Mouse (Mus musculus): Measurements from ENCODE around the gene Ksr1.
A peak's percentile ranks its signal among the peaks of the same experiment; 100 is the strongest.

The Ksr1 gene

GRCm38 (mm10) chr11:79146331-79146767, at the start of gene Ksr1:
TSS of gene Ksr1 (minus strand) at chr11:79146407.
- DNase-seq (ENCODE audit: low read depth in 1 of 2, low spot score in 2 of 2) = peak; percentile 62 to 77

- DNase-seq (ENCODE audit: low read depth in 1 of 2, low spot score in 2 of 2) = peak in 1 of 2 experiments; percentile 23
These were observed 46.0 kb upstream of the Ksr1 start for GRCm38 (mm10) chr11:79192176-79192575.

DNA sequence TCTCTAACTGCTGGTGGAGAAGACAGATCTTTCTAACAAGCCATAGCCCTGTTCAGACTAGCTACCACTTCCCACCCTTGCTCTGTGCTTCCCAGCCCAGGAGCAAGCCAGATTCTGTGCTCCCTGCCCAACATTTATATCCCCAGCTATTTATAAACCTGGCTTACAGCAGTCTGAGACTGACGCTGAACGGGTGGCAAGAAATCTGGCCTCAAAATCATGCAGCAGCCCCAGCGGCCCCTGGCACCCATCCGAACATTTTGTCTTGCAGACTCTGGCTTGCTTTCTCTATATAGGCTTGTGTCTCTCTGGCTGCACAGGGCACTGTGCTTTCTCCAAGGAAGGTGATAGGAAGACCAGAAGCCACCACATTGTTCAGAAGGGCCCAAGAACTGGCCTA, 45.0 kb upstream of the Ksr1 start:
- no peak for DNase-seq (ENCODE audit: low read depth in 1 of 2, low spot score in 2 of 2)

GRCm38 (mm10) chr11:79190257-79190656, 44.0 kb upstream of the Ksr1 start:
- no peak for DNase-seq (ENCODE audit: low read depth in 1 of 2, low spot score in 2 of 2)

DNA sequence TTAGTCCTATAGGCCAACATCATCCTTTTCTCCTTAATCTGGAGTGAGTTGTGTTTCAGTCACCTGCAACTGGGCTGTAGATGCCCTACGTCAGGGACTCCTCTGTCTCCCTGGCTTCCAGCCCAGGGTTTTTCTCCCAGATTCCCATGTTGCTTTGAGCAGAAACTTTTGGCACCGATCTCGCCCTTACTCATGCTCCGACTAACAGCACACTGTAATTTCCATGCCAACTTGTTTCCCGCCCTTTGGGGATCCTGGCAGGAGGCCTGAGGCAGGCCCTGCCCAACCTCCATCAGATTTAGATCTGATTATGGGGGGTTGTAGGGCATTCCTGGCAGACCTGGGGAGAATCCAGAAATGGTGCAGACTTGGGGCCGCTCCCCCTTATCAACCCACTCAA, 42.0 kb upstream of the Ksr1 start:
- no peak for DNase-seq (ENCODE audit: low read depth in 1 of 2, low spot score in 2 of 2)

GRCm38 (mm10) chr11:79187291-79187690, 41.1 kb upstream of the Ksr1 start:
- DNase-seq (ENCODE audit: low read depth in 1 of 2, low spot score in 2 of 2) = no peak

GRCm38 (mm10) chr11:79185683-79186082, 39.5 kb upstream of the Ksr1 start:
- no peak for DNase-seq (ENCODE audit: low read depth in 1 of 2, low spot score in 2 of 2)

DNA sequence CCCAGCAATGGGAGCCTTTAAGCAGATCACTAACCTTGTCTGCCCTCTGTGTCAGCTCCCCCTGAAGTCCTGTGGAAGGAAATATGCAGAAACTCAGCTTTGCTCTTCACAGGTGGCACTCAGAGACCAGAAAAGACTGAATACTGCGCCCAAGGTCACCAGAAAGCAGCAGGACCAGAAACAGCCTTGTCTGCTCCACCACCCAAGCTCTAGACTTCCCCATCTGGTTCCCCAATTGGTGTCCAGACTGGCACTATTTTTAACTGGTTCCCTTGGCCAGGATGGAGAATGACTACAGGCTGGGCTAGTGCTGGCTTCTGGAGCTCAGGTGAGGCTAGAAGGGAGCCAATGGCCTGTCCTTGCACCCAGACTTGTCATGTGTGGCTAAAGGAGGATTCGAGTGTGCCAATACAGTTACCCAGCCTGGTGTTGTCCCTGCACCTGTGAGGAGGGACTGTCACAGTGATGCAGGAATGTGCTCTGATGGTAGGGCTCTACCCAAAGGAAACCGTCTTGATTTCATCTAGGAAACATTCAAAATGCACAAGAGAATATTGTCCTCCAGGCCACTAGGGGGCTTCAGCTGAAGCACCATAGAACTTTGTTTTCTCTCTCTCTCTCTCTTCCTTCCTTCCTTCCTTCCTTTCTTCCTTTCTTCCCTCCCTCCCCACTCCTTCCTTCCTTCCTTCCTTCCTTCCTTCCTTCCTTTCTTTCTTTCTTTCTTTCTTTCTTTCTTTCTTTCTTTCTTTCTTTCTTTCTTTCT, 38.1 kb upstream of the Ksr1 start:
- DNase-seq (ENCODE audit: low read depth in 1 of 2, low spot score in 2 of 2) = no peak

- DNase-seq (ENCODE audit: low read depth in 1 of 2, low spot score in 2 of 2) = no peak
These were observed 37.2 kb upstream of the Ksr1 start for GRCm38 (mm10) chr11:79183400-79183799.

DNA sequence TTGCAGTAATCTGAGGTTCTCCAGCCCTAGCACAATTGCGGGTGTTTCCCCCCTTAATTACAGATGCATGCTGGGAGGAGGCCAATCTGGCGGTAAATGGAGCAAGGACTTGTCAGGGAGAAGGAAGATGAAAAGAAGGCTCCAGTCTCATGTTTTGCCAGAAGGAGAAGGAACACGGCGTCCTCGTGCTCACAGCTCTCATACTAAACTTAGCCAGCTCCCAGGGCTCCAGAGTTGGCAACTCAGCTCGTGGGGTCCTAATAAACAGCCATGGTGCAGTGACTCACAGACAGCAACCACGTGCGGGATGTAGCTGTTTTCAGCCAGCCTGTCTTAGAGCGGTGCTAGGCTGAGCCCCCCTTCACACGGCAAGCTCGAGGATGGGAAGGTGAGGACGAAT, 36.7 kb upstream of the Ksr1 start:
- no peak for DNase-seq (ENCODE audit: low read depth in 1 of 2, low spot score in 2 of 2)

DNA sequence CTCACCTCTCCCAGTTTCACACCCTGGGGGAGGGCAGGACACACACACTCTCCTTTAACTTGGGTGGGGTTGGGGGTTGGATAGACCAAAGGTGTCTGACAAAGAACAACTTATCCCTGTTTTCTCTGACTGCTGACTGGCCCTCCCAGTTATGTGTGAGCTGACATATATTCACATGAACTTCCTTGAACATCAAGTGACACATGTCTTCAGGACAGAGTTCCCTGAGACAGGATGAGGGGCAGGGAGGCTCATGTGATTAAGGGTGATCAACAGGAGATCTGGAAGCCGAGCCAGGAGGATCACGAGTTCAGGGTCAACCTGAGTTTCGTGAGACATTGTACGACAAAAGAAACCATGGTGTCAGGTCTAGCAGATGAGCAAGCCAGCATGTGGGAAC, 35.7 kb upstream of the Ksr1 start:
- no peak for DNase-seq (ENCODE audit: low read depth in 1 of 2, low spot score in 2 of 2)

GRCm38 (mm10) chr11:79176687-79177086, 30.5 kb upstream of the Ksr1 start:
- no peak for DNase-seq (ENCODE audit: low read depth in 1 of 2, low spot score in 2 of 2)

- DNase-seq (ENCODE audit: low read depth in 1 of 2, low spot score in 2 of 2) = no peak
These were observed 25.8 kb upstream of the Ksr1 start for GRCm38 (mm10) chr11:79172054-79172453.

GRCm38 (mm10) chr11:79166582-79167300, 20.5 kb upstream of the Ksr1 start:
- DNase-seq (ENCODE audit: low read depth in 1 of 2, low spot score in 2 of 2) = no peak

DNA sequence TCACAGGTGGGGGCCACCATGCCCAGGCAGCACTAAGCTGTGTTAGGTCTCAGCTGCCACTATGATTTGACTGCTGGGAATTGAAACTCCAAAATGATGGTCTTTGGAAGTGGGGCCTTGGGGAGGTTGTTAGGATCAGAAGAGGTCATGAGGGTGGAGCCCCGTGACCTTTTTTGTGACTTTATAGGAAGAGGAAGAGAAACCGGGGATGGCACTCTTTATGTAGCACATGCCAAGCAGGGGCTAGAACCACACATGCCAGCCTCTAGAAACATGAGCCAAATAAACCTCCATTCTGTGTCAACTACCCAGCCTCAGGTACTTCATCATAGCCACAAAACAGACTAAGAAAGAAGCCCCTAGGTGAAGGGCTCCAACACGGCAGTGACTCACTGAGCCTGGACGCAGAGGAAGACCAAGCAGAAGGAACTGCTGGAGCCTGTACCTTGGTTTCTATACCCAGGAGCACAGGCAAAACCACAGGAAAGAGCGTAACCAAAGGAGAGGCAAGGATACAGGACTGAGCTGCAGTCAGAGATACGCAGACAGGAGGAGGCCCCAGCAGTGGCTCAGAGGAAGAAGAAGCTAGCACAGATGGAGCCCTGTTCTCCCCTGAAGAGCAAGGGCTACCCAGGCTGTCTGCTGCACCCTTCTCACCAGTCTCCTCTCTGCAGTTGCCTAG, 15.0 kb upstream of the Ksr1 start:
- DNase-seq (ENCODE audit: low read depth in 1 of 2, low spot score in 2 of 2) = peak in 1 of 2 experiments; percentile 29

GRCm38 (mm10) chr11:79160127-79160526, 13.9 kb upstream of the Ksr1 start:
- DNase-seq (ENCODE audit: low read depth in 1 of 2, low spot score in 2 of 2) = no peak

GRCm38 (mm10) chr11:79157729-79158128, 11.5 kb upstream of the Ksr1 start:
- DNase-seq (ENCODE audit: low read depth in 1 of 2, low spot score in 2 of 2) = no peak

DNA sequence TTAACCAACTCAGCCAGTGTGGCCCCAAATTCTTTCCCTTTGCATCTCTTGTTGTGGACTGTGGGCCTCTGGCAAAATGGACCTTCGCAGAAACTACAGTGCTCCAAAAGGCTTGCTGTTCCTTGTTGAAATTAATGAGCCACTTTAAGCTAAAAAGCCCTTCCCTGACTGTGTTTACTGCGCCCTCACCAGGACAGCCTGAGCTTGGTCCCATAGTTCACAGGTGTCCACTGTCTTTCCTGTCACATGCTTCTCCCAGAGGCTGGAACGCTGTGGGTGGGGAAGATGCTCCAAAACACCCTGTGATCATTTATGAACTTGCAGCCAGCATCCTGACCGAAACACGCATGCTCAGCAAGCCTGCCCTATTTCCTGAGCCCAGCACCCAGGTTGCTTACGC, 9.1 kb upstream of the Ksr1 start:
- no peak for DNase-seq (ENCODE audit: low read depth in 1 of 2, low spot score in 2 of 2)

GRCm38 (mm10) chr11:79152696-79153095, 6.5 kb upstream of the Ksr1 start:
- DNase-seq (ENCODE audit: low read depth in 1 of 2, low spot score in 2 of 2) = no peak

DNA sequence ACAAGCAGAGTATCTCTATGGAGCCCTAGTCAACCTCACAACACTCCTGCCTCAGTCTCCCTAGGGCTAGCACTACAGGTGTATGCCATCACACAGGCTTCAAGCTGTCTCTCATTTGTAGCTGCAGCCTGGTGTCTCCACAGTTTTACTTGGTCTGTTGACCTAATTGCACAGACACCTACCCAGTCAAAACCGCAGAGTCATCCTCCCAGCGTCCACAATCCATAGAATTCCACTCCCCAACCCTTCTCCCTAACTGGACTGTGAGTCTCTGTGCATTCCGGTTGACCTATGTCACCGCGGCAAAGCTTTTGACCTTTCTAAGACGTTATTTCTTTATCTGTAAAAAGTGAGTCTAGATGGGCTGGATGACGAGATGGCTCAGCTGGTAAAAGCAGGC, 5.7 kb upstream of the Ksr1 start:
- DNase-seq (ENCODE audit: low read depth in 1 of 2, low spot score in 2 of 2) = no peak

DNA sequence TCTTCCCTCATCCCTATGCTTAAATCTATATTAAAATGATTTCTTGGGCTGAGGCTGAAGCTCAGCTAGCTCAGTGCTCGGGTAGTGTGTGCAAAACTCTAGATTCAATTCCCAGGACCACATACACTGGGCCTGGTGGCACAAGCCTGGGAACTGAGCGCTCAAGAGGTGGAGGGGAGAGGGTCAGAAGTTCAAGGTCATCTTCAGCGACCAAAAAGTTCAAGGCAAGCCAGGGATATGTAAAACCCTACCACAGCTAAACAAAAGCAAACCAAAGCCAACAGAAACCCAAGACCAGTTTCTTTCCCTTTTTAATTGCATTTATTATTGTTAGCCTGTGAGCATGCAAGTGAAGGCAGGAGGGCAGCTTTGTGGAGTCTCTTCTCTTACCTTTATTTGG, 4.1 kb upstream of the Ksr1 start:
- DNase-seq (ENCODE audit: low read depth in 1 of 2, low spot score in 2 of 2) = no peak

DNA sequence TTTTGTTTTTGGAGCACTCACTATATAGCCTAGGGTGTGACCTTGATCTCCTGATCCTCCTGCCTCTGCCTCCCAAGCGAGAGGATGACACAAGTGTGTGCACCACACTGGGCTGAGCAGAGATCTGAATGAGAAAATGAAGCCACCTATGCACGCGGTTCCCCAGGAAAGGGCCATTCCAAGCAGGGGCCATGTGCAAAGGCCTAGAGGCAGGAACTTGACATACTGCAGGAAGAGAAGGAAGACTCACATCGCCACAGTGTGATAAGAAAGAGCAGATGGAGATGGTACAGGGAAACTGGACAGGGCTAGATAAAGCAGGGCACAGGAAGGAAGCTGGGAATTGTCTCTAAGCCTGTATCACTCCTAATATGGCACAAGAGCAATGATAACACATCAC, 3.1 kb upstream of the Ksr1 start:
- no peak for DNase-seq (ENCODE audit: low read depth in 1 of 2, low spot score in 2 of 2)

Data from monocyte, adult 2 months (primary cell).